Mouse (Mus musculus): ENCODE measurements around the gene Rere.

Gene Rere

GRCm38 (mm10) chr4:150624214-150624823 lies 342.9 kb downstream of the Rere start:
- in situ Hi-C loops (cut with MboI, MseI) = no loop called here

- in situ Hi-C loops (cut with MboI, MseI) = no loop called here
Measured at GRCm38 (mm10) chr4:150624933-150625332, 343.5 kb downstream of the Rere start.

- in situ Hi-C loops (cut with MboI, MseI) = no loop called here
Measured at GRCm38 (mm10) chr4:150625425-150625824, 344.0 kb downstream of the Rere start.

- in situ Hi-C loops (cut with MboI, MseI) = no loop called here
Measured at GRCm38 (mm10) chr4:150625951-150626732, 344.7 kb downstream of the Rere start.

- in situ Hi-C loops (cut with MboI, MseI) = no loop called here
Measured at GRCm38 (mm10) chr4:150629266-150629665, 347.8 kb downstream of the Rere start.

- in situ Hi-C loops (cut with MboI, MseI) = no loop called here
Measured at GRCm38 (mm10) chr4:150635568-150635967, 354.1 kb downstream of the Rere start.

GRCm38 (mm10) chr4:150636635-150637034 lies 355.2 kb downstream of the Rere start:
- in situ Hi-C loops (cut with MboI, MseI) = no loop called here

- in situ Hi-C loops (cut with MboI, MseI) = no loop called here
Measured at GRCm38 (mm10) chr4:150644299-150644698, 362.9 kb downstream of the Rere start.

GRCm38 (mm10) chr4:150649327-150649726 lies 367.9 kb downstream of the Rere start:
- in situ Hi-C loops (cut with MboI, MseI) = no loop called here

GRCm38 (mm10) chr4:150651390-150652277 lies 370.2 kb downstream of the Rere start, which contains the start of gene Slc45a1:
TSS of gene Slc45a1 (minus strand) at chr4:150652174.
- in situ Hi-C loops (cut with MboI, MseI) = loop anchor here in 1 of 2 experiments (25.0 kb wide), 1 partner anchor 236 kb away; no protein-coding TSS in a partner anchor

- in situ Hi-C loops (cut with MboI, MseI) = loop anchor here in 1 of 2 experiments (25.0 kb wide), 1 partner anchor 234 kb away; no protein-coding TSS in a partner anchor
Measured at GRCm38 (mm10) chr4:150653072-150653599, 371.7 kb downstream of the Rere start.

GRCm38 (mm10) chr4:150655989-150656388 lies 374.5 kb downstream of the Rere start:
- in situ Hi-C loops (cut with MboI, MseI) = loop anchor here (5.0 to 25.0 kb wide), 2 partner anchors 231 to 246 kb away; no protein-coding TSS in a partner anchor

- in situ Hi-C loops (cut with MboI, MseI) = loop anchor here (5.0 to 25.0 kb wide), 2 partner anchors 231 to 246 kb away; no protein-coding TSS in a partner anchor
Measured at GRCm38 (mm10) chr4:150656504-150656903, 375.1 kb downstream of the Rere start.

GRCm38 (mm10) chr4:150659926-150660610 lies 378.6 kb downstream of the Rere start:
- in situ Hi-C loops (cut with MboI, MseI) = loop anchor here (5.0 to 25.0 kb wide), 3 partner anchors 205 to 242 kb away; no protein-coding TSS in a partner anchor

- in situ Hi-C loops (cut with MboI, MseI) = loop anchor here (10.0 to 25.0 kb wide), 2 partner anchors 203 to 225 kb away; no protein-coding TSS in a partner anchor
Measured at GRCm38 (mm10) chr4:150661886-150662285, 380.4 kb downstream of the Rere start.

GRCm38 (mm10) chr4:150663192-150663591 lies 381.7 kb downstream of the Rere start:
- in situ Hi-C loops (cut with MboI, MseI) = loop anchor here (10.0 to 25.0 kb wide), 2 partner anchors 202 to 224 kb away; no protein-coding TSS in a partner anchor

- in situ Hi-C loops (cut with MboI, MseI) = loop anchor here (10.0 to 25.0 kb wide), 2 partner anchors 200 to 223 kb away; no protein-coding TSS in a partner anchor
Measured at GRCm38 (mm10) chr4:150664726-150665125, 383.3 kb downstream of the Rere start.

- in situ Hi-C loops (cut with MboI, MseI) = loop anchor here (10.0 to 25.0 kb wide), 2 partner anchors 199 to 221 kb away; no protein-coding TSS in a partner anchor
Measured at GRCm38 (mm10) chr4:150665806-150666205, 384.4 kb downstream of the Rere start.
